ENCODE assay signal across 14 mouse cellular contexts in the genomic region with DNA sequence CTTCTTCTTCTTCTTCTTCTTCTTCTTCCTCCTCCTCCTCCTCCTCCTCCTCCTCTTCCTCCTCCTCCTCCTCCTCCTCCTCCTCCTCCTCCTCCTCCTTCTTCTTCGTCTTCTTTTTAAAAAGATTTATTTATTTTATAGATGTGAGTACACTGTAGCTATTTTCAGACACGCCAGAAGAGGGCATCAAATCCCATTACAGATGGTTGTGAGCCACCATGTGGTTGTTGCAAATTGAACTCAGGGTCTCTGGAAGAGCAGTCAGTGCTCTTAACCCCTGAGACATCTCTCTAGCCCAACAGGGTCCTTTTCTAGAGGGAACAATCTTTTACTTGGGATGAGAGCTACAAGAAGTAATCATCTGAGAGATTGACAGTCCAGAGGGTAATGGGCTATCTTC. TPM values are rescaled to one million over a fixed set of nuclear protein-coding genes. Genes with fewer than 3 reads are reported as not detected.
DNase-seq lines count a peak whose midpoint lies in the region; ATAC-seq and TF ChIP-seq lines count a peak whose summit lies in the region.
"Not testable (repeated sequence)": the region's sequence is repeated elsewhere in the genome, so short reads cannot be mapped to it uniquely, and the experiment has no call there.
"Had no signal": no experiment of that assay in that cellular context is flagged by ENCODE, and none has a peak within 500 bp of the region (broad histone marks: within the 10 kb centered on the region; RNA-seq: fewer than 3 reads in every experiment).

No protein-coding gene starts in this region.

- not testable (repeated sequence) for ATAC-seq in hindbrain, postnatal 0 days

- peak; percentile 44; the same call in 1 of the 2 replicates for TF ChIP-seq CTCF in hindbrain, postnatal 0 days (IDR thresholded peaks at IDR 0.05; ENCODE audit: low read depth)

- H3K27me3 ChIP-seq in hindbrain, postnatal 0 days (ENCODE audit: insufficient read depth, low read length), result not testable (repeated sequence)

- DNase-seq in CD4-positive, CD25-positive, alpha-beta regulatory T cell, adult 2 months (ENCODE audit: low read depth, low spot score), result peak; percentile 46
- DNase-seq in T-cell, adult 2 months (ENCODE audit: low spot score), result peak; percentile 46
- peak; percentile 18 to 27 for DNase-seq in cerebellum, postnatal 14 days
- DNase-seq in hindbrain, postnatal 0 days (ENCODE audit: low spot score), result not testable (repeated sequence)
- DNase-seq in layer of hippocampus, adult 11-12 months (ENCODE audit: low spot score), result peak; percentile 24
- DNase-seq in lung, postnatal 10 days, result peak; percentile 54
- peak; percentile 36 to 40 for DNase-seq in right cerebral cortex, adult 2 months (ENCODE audit: low spot score in 2 of 2)

- not testable (repeated sequence) for H3K36me3 ChIP-seq in hindbrain, postnatal 0 days (ENCODE audit: insufficient read depth, low read length)

- not testable (repeated sequence) for H3K27ac ChIP-seq in hindbrain, postnatal 0 days

- H3K9ac ChIP-seq in hindbrain, postnatal 0 days (replicated peaks; ENCODE audit: low read length), result not testable (repeated sequence)

- not testable (repeated sequence) for H3K4me2 ChIP-seq in hindbrain, postnatal 0 days (ENCODE audit: low read depth, low read length)

- not testable (repeated sequence) for H3K4me3 ChIP-seq in hindbrain, postnatal 0 days (ENCODE audit: low read length)

- H3K9me3 ChIP-seq in hindbrain, postnatal 0 days (ENCODE audit: low read length), result not testable (repeated sequence)

- not testable (repeated sequence) for H3K4me1 ChIP-seq in hindbrain, postnatal 0 days (ENCODE audit: insufficient read depth, low read length)

- 22% methylated on average over 1 of the region's 2 CpGs for WGBS in hindbrain, postnatal 0 days

RNA-seq across cellular contexts. Expression of a gene that starts 11.9 kb away (rescaled TPM):
- total RNA-seq in hindbrain, postnatal 0 days (2014; rRNA removed), result 0.10 TPM in 1 of 2 replicates, not detected in the other
- 0.08 and 0.13 TPM in 2 replicates for polyA plus RNA-seq in hindbrain, postnatal 0 days (2015; fragmentation: Nextera tagmentation; extraction: Ambion mirVana)

RNA-seq across cellular contexts. Expression of a gene that starts 40.7 kb away (rescaled TPM):
- total RNA-seq in hindbrain, postnatal 0 days (2014; rRNA removed), result 5.1 and 5.3 TPM in 2 replicates
- polyA plus RNA-seq in hindbrain, postnatal 0 days (2015; fragmentation: Nextera tagmentation; extraction: Ambion mirVana), result 1.2 and 1.7 TPM in 2 replicates

RNA-seq across cellular contexts. Expression of a gene that starts 41.1 kb away (rescaled TPM):
- 6.0 and 7.8 TPM in 2 replicates for total RNA-seq in hindbrain, postnatal 0 days (2014; rRNA removed)
- 0.15 and 0.87 TPM in 2 replicates for polyA plus RNA-seq in hindbrain, postnatal 0 days (2015; fragmentation: Nextera tagmentation; extraction: Ambion mirVana)
- polyA plus RNA-seq: activated CD4-positive, CD25-positive, alpha-beta regulatory T cell, adult 4 months; embryonic facial prominence, embryonic 13.5 days; heart, embryonic 11.5 days; kidney, embryonic 15.5 days; limb, embryonic 15.5 days; lung, embryonic 16.5 days; midbrain, embryonic 10.5 days had no signal
